Mouse (Mus musculus): ENCODE data around the gene Timeless. TPM values are rescaled to one million over a fixed set of nuclear protein-coding genes. Genes with fewer than 3 reads are reported as not detected.

Gene Timeless
- total RNA-seq, 2 experiments from 2014 or later: 2.1 to 3.2 TPM

GRCm38 (mm10) chr10:128296370-128297090 lies 64.7 kb downstream of the Timeless start:
- DNase-seq (ENCODE audit: low spot score): no peak

DNA sequence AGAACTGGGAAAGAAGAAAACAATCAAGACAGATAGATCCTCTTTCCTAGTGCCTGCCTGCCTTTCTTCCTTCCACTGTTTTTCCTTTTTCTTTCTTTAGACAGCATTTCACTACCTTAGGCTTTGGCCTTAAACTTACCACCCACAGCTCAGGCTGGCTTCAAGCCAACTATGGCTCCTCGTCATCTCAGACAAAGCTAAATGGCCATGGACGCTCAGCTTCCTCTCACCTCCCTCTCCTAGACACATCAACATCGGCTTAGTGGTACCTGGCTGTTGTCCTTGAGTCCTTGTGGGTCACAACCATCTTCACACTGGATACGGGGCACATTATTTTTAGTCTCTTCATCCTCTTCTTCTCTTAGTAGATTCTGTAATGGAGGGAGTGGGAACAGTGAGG lies 65.4 kb downstream of the Timeless start:
- DNase-seq (ENCODE audit: low spot score): no peak

DNA sequence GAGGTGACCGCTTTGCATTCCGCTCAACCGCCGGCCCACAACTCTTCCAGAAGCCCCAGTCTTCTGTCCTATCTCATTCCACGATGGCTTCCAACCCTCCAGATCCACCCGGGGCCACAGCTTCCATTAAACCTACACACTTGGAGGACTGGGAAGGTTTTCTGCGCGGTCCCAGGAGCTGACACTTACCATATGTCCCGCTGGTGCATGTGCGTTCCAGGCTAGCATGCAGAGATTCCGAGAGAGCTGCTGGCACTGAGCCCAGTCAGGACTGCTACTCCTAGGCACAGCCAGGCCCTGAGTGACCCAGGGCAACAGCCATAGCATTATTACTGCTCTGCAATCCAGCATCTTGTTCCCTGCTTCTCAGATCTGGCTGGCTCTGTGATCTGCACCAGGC lies 65.8 kb downstream of the Timeless start:
- no peak for DNase-seq (ENCODE audit: low spot score)

- DNase-seq (ENCODE audit: low spot score): no peak
These were observed 66.4 kb downstream of the Timeless start for GRCm38 (mm10) chr10:128298243-128298642.

GRCm38 (mm10) chr10:128298702-128299171 lies 66.9 kb downstream of the Timeless start, which contains the start of gene Il23a:
Il23a (minus strand) TSS chr10:128298752.
- no peak for DNase-seq (ENCODE audit: low spot score)

- DNase-seq (ENCODE audit: low spot score): no peak
These were observed 70.5 kb downstream of the Timeless start for GRCm38 (mm10) chr10:128302357-128302756.

Other genes with a start within 250 kb of the Timeless start
- not detected for gene Hsd17b6, start 224.5 kb upstream of the Timeless start, total RNA-seq (2021)
- 1 to 10 TPM in 1 of 2 experiments, under 1 TPM in 1; 0.64 to 1.0 TPM for gene Prim1, start 216.9 kb upstream of the Timeless start, total RNA-seq (2021)
- 100 to 1,000 TPM; 382 to 392 TPM for gene Naca, start 196.5 kb upstream of the Timeless start, total RNA-seq (2021)
- 10 to 100 TPM; 72.1 to 87.9 TPM for gene Ptges3, start 173.1 kb upstream of the Timeless start, total RNA-seq (2021)
- gene Atp5b, start 148.8 kb upstream of the Timeless start, total RNA-seq (2021): 1,000 to 10,000 TPM; 3,383 to 3,450 TPM
- 10 to 100 TPM; 12.4 to 13.9 TPM for gene Baz2a, start 140.5 kb upstream of the Timeless start, total RNA-seq (2021)
- gene Rbms2, start 51.8 kb upstream of the Timeless start, total RNA-seq (2021): 10 to 100 TPM; 61.7 to 69.1 TPM
- under 1 TPM; 0.43 TPM for gene Gls2, start 37.6 kb upstream of the Timeless start, total RNA-seq (2021)
- 10 to 100 TPM; 33.0 to 34.6 TPM for gene Spryd4, start 20.3 kb upstream of the Timeless start, total RNA-seq (2021)
- not detected for gene Mip, start 6.2 kb upstream of the Timeless start, total RNA-seq (2021)
- gene Apon, start 22.0 kb downstream of the Timeless start, total RNA-seq (2021): under 1 TPM in 1 of 2 experiments, not detected in 1; 0.21 TPM
- under 1 TPM in 1 of 2 experiments, not detected in 1; 0.28 TPM for gene Apof, start 36.6 kb downstream of the Timeless start, total RNA-seq (2021)
- gene Stat2, start 38.5 kb downstream of the Timeless start, total RNA-seq (2021): 1 to 10 TPM; 2.7 to 5.2 TPM
- gene Il23a, start 66.7 kb downstream of the Timeless start, total RNA-seq (2021): not detected
- 1 to 10 TPM; 3.3 to 3.7 TPM for gene Pan2, start 71.3 kb downstream of the Timeless start, total RNA-seq (2021)
- 10 to 100 TPM; 46.4 to 48.3 TPM for gene Cnpy2, start 90.4 kb downstream of the Timeless start, total RNA-seq (2021)
- gene Cs, start 105.7 kb downstream of the Timeless start, total RNA-seq (2021): 100 to 1,000 TPM; 561 to 590 TPM
- 100 to 1,000 TPM; 388 to 467 TPM for gene Coq10a, start 136.9 kb downstream of the Timeless start, total RNA-seq (2021)
- gene Ankrd52, start 145.1 kb downstream of the Timeless start, total RNA-seq (2021): 10 to 100 TPM; 44.5 to 47.0 TPM
- not detected for gene Slc39a5, start 169.2 kb downstream of the Timeless start, total RNA-seq (2021)
- gene Nabp2, start 179.4 kb downstream of the Timeless start, total RNA-seq (2021): 10 to 100 TPM; 61.0 to 65.2 TPM
- gene Rnf41, start 179.6 kb downstream of the Timeless start, total RNA-seq (2021): 10 to 100 TPM; 12.7 to 13.2 TPM
- 10 to 100 TPM; 44.1 to 49.5 TPM for gene Smarcc2, start 227.2 kb downstream of the Timeless start, total RNA-seq (2021)

Data from gastrocnemius, adult 18-20 months (tissue).